Mouse (Mus musculus): Measurements from ENCODE around the gene Tmem115. TPM values are rescaled to one million over a fixed set of nuclear protein-coding genes. Genes with fewer than 3 reads are reported as not detected.
"Not testable (repeated sequence)": the region's sequence is repeated elsewhere in the genome, so short reads cannot be mapped to it uniquely, and the experiment has no call there.

Tmem115 gene
- polyA plus RNA-seq, 1 experiment from 2014 or later: 47.6 TPM

GRCm38 (mm10) chr9:107568331-107569261 is 34.9 kb downstream of the Tmem115 start:
- peak; percentile 81 for ATAC-seq (replicated peaks; ENCODE audit: low FRiP score, low TSS enrichment, low read depth)
- Histone ChIP-seq H3K9me3 (ENCODE audit: control insufficient read depth, low read length) (no peaks in the 10 kb centered on the region), H3K4me1 (replicated peaks; ENCODE audit: control insufficient read depth, insufficient read depth, low read length) (peaks cover 35% of the 10 kb centered on the region)

GRCm38 (mm10) chr9:107569270-107569669 is 35.5 kb downstream of the Tmem115 start:
- no peaks in the 10 kb centered on the region for H3K27me3 ChIP-seq (replicated peaks; ENCODE audit: control insufficient read depth, insufficient read depth, low read length)
- peak overlapping the region; percentile 95 for H3K4me2 ChIP-seq (ENCODE audit: low read length)
- WGBS: 0% methylated on average over 23 of the region's 23 CpGs
- no peak for DNase-seq (ENCODE audit: low spot score)
- peaks cover 42% of the 10 kb centered on the region for H3K36me3 ChIP-seq (ENCODE audit: control insufficient read depth, insufficient read depth, low read length)
- H3K9ac ChIP-seq (ENCODE audit: low read length): peak overlapping the region; percentile 71
- H3K4me3 ChIP-seq (ENCODE audit: low read depth, low read length): peak overlapping the region; percentile 70
- H3K9me3 ChIP-seq (ENCODE audit: control insufficient read depth, low read length): no peaks in the 10 kb centered on the region
- peak overlapping the region; percentile 80 for H3K27ac ChIP-seq (ENCODE audit: low read depth)
- peaks cover 29% of the 10 kb centered on the region for H3K4me1 ChIP-seq (replicated peaks; ENCODE audit: control insufficient read depth, insufficient read depth, low read length)
- ATAC-seq (replicated peaks; ENCODE audit: low FRiP score, low TSS enrichment, low read depth): peak; percentile 29

More at GRCm38 (mm10) chr9:107568331-107569261, 34.9 kb downstream of the Tmem115 start:
- under 1% methylated on average over 41 of the region's 41 CpGs for WGBS
- Histone ChIP-seq H3K9ac (ENCODE audit: low read length) (peak overlapping the region; percentile 71), H3K27me3 (replicated peaks; ENCODE audit: control insufficient read depth, insufficient read depth, low read length) (no peaks in the 10 kb centered on the region), H3K36me3 (ENCODE audit: control insufficient read depth, insufficient read depth, low read length) (peaks cover 40% of the 10 kb centered on the region), H3K4me3 (ENCODE audit: low read depth, low read length) (peak overlapping the region; percentile 70), H3K4me2 (ENCODE audit: low read length) (peak overlapping the region; percentile 95), H3K27ac (ENCODE audit: low read depth) (peak overlapping the region; percentile 80)
- DNase-seq (ENCODE audit: low spot score): peak; percentile 94

GRCm38 (mm10) chr9:107570016-107570415 is 36.3 kb downstream of the Tmem115 start:
- Histone ChIP-seq H3K27me3 (replicated peaks; ENCODE audit: control insufficient read depth, insufficient read depth, low read length) (no peaks in the 10 kb centered on the region), H3K36me3 (ENCODE audit: control insufficient read depth, insufficient read depth, low read length) (peaks cover 39% of the 10 kb centered on the region), H3K4me1 (replicated peaks; ENCODE audit: control insufficient read depth, insufficient read depth, low read length) (peaks cover 29% of the 10 kb centered on the region), H3K9me3 (ENCODE audit: control insufficient read depth, low read length) (no peaks in the 10 kb centered on the region), H3K9ac (ENCODE audit: low read length) (peak overlapping the region; percentile 71), H3K4me3 (ENCODE audit: low read depth, low read length) (peak overlapping the region; percentile 70), H3K4me2 (ENCODE audit: low read length) (peak overlapping the region; percentile 95), H3K27ac (ENCODE audit: low read depth) (peak overlapping the region; percentile 80; the same call in 1 of the 2 replicates)
- no peak for ATAC-seq (replicated peaks; ENCODE audit: low FRiP score, low TSS enrichment, low read depth)
- 42% methylated on average over 13 of the region's 13 CpGs for WGBS
- no peak for DNase-seq (ENCODE audit: low spot score)

- Histone ChIP-seq H3K27ac (ENCODE audit: low read depth) (no peak overlapping the region), H3K4me1 (replicated peaks; ENCODE audit: control insufficient read depth, insufficient read depth, low read length) (peaks cover 29% of the 10 kb centered on the region), H3K27me3 (replicated peaks; ENCODE audit: control insufficient read depth, insufficient read depth, low read length) (no peaks in the 10 kb centered on the region), H3K9me3 (ENCODE audit: control insufficient read depth, low read length) (no peaks in the 10 kb centered on the region), H3K9ac (ENCODE audit: low read length) (no peak overlapping the region; the same call in 1 of the 2 replicates), H3K36me3 (ENCODE audit: control insufficient read depth, insufficient read depth, low read length) (peaks cover 39% of the 10 kb centered on the region), H3K4me3 (ENCODE audit: low read depth, low read length) (peak overlapping the region; percentile 70; the same call in 1 of the 2 replicates), H3K4me2 (ENCODE audit: low read length) (peak overlapping the region; percentile 95)
- DNase-seq (ENCODE audit: low spot score): no peak
- no peak for ATAC-seq (replicated peaks; ENCODE audit: low FRiP score, low TSS enrichment, low read depth)
- WGBS: 84% methylated on average over 21 of the region's 21 CpGs
Measured at GRCm38 (mm10) chr9:107570845-107571244, 37.1 kb downstream of the Tmem115 start.

- ATAC-seq (replicated peaks; ENCODE audit: low FRiP score, low TSS enrichment, low read depth) (no peak), DNase-seq (ENCODE audit: low spot score) (no peak)
- H3K4me3 ChIP-seq (ENCODE audit: low read depth, low read length): no peak overlapping the region
- H3K27ac ChIP-seq (ENCODE audit: low read depth): no peak overlapping the region
- H3K27me3 ChIP-seq (replicated peaks; ENCODE audit: control insufficient read depth, insufficient read depth, low read length): no peaks in the 10 kb centered on the region
- H3K9me3 ChIP-seq (ENCODE audit: control insufficient read depth, low read length): no peaks in the 10 kb centered on the region
- H3K36me3 ChIP-seq (ENCODE audit: control insufficient read depth, insufficient read depth, low read length): peaks cover 39% of the 10 kb centered on the region
- peaks cover 29% of the 10 kb centered on the region for H3K4me1 ChIP-seq (replicated peaks; ENCODE audit: control insufficient read depth, insufficient read depth, low read length)
- no peak overlapping the region for H3K9ac ChIP-seq (ENCODE audit: low read length)
- 90% methylated on average over 22 of the region's 22 CpGs for WGBS
- no peak overlapping the region for H3K4me2 ChIP-seq (ENCODE audit: low read length)
Measured at GRCm38 (mm10) chr9:107571534-107572326, 38.0 kb downstream of the Tmem115 start.

GRCm38 (mm10) chr9:107572327-107572662 is 38.5 kb downstream of the Tmem115 start:
- Histone ChIP-seq H3K27ac (ENCODE audit: low read depth) (no peak overlapping the region), H3K4me2 (ENCODE audit: low read length) (no peak overlapping the region), H3K4me1 (replicated peaks; ENCODE audit: control insufficient read depth, insufficient read depth, low read length) (peaks cover 32% of the 10 kb centered on the region), H3K9ac (ENCODE audit: low read length) (no peak overlapping the region), H3K4me3 (ENCODE audit: low read depth, low read length) (no peak overlapping the region), H3K27me3 (replicated peaks; ENCODE audit: control insufficient read depth, insufficient read depth, low read length) (no peaks in the 10 kb centered on the region), H3K36me3 (ENCODE audit: control insufficient read depth, insufficient read depth, low read length) (peaks cover 39% of the 10 kb centered on the region), H3K9me3 (ENCODE audit: control insufficient read depth, low read length) (no peaks in the 10 kb centered on the region)
- DNase-seq (ENCODE audit: low spot score) (no peak), ATAC-seq (replicated peaks; ENCODE audit: low FRiP score, low TSS enrichment, low read depth) (no peak)
- 100% methylated on average over 2 of the region's 2 CpGs for WGBS

- not testable (repeated sequence) for H3K4me3 ChIP-seq (ENCODE audit: low read depth, low read length); H3K9ac ChIP-seq (ENCODE audit: low read length); DNase-seq (ENCODE audit: low spot score); H3K27ac ChIP-seq (ENCODE audit: low read depth); H3K9me3 ChIP-seq (ENCODE audit: control insufficient read depth, low read length); H3K4me2 ChIP-seq (ENCODE audit: low read length); ATAC-seq (replicated peaks; ENCODE audit: low FRiP score, low TSS enrichment, low read depth); H3K27me3 ChIP-seq (replicated peaks; ENCODE audit: control insufficient read depth, insufficient read depth, low read length)
- peaks cover 39% of the 10 kb centered on the region for H3K36me3 ChIP-seq (ENCODE audit: control insufficient read depth, insufficient read depth, low read length)
- peaks cover 25% of the 10 kb centered on the region for H3K4me1 ChIP-seq (replicated peaks; ENCODE audit: control insufficient read depth, insufficient read depth, low read length)
- 82% methylated on average over 6 of the region's 6 CpGs for WGBS
Measured at GRCm38 (mm10) chr9:107573774-107574173, 40.0 kb downstream of the Tmem115 start.

GRCm38 (mm10) chr9:107575579-107576356 is 42.0 kb downstream of the Tmem115 start:
- Histone ChIP-seq H3K9me3 (ENCODE audit: control insufficient read depth, low read length) (no peaks in the 10 kb centered on the region), H3K27me3 (replicated peaks; ENCODE audit: control insufficient read depth, insufficient read depth, low read length) (no peaks in the 10 kb centered on the region), H3K27ac (ENCODE audit: low read depth) (peak overlapping the region; percentile 66), H3K4me1 (replicated peaks; ENCODE audit: control insufficient read depth, insufficient read depth, low read length) (peaks cover 16% of the 10 kb centered on the region), H3K4me2 (ENCODE audit: low read length) (no peak overlapping the region), H3K9ac (ENCODE audit: low read length) (no peak overlapping the region), H3K36me3 (ENCODE audit: control insufficient read depth, insufficient read depth, low read length) (peaks cover 36% of the 10 kb centered on the region), H3K4me3 (ENCODE audit: low read depth, low read length) (no peak overlapping the region)
- ATAC-seq (replicated peaks; ENCODE audit: low FRiP score, low TSS enrichment, low read depth) (peak; percentile 72), DNase-seq (ENCODE audit: low spot score) (no peak)
- WGBS: 74% methylated on average over 14 of the region's 14 CpGs

All from intestine, embryonic 14.5 days (tissue).